ENCODE assay signal across 13 mouse cellular contexts in the genomic region with DNA sequence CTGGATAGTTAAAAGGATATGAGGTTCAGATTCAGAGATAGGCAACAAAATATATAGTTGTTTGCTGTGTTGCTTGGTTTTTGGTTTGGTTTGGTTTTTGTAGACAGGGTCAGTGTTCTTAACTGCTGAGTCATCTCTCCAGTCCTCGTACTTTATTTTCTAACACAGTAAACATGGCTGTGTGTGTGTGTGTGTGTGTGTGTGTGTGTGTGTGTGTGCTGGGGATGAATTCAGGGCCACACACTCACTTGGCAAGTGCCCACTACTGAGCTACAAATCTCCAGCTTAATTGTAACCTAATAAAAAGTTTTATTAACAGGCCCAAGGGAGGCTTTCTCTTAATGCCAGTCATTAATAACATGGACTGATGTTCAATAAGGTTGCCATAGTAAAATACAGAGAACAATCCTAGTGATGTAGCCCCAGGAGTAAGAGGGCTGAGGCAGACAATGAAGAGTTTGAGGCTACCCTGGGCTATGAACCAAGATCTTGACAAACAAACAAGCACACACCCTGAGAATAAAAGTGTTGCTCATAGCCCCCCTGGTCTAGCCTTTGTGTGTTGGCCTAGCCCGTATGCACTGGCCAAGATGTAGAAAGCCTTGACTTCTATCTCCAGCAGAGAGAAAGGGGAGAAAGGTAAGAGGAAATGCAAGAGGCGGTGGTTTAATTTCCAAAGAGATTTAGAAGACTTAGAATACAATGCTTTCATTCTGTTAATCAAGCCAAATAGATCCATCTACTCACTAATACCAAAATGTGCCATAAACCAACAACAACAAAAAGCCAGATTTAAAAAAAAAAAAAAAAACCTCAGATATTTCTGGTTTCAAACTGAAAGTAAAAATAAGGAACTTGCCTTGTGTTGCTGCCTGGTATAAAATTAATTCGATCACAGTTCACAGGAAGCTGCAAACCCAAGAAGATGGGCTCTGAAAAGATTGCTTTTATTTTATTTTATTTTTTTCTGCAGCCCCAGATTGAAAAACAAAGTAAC. TPM values are rescaled to one million over a fixed set of nuclear protein-coding genes. Genes with fewer than 3 reads are reported as not detected.
A peak's percentile ranks its signal among the peaks of the same experiment; 100 is the strongest.
DNase-seq lines count a peak whose midpoint lies in the region; ATAC-seq and TF ChIP-seq lines count a peak whose summit lies in the region.
"Had no signal": no experiment of that assay in that cellular context is flagged by ENCODE, and none has a peak within 500 bp of the region (broad histone marks: within the 10 kb centered on the region; RNA-seq: fewer than 3 reads in every experiment).

No protein-coding gene starts in this region.

- no peaks in the 10 kb centered on the region for H3K36me3 ChIP-seq in neural tube, embryonic 13.5 days
- H3K36me3 ChIP-seq: heart, embryonic 13.5 days; intestine, embryonic 15.5 days; liver, embryonic 12.5 days had no signal

- no peak for TF ChIP-seq CTCF in layer of hippocampus, adult 2 months (conservative IDR thresholded peaks at IDR 0.05)

- H3K27me3 ChIP-seq in neural tube, embryonic 13.5 days, result 0 out of 2 replicates have a peak, but pooled peaks cover 5% of the 10 kb centered on the region
- H3K27me3 ChIP-seq: intestine, embryonic 15.5 days had no signal

- no peak overlapping the region for H3K4me3 ChIP-seq in layer of hippocampus, adult 2 months
- H3K4me3 ChIP-seq in neural tube, embryonic 13.5 days, result no peak overlapping the region
- H3K4me3 ChIP-seq: heart, embryonic 13.5 days; intestine, embryonic 15.5 days; liver, embryonic 12.5 days; myocyte had no signal

- H3K27ac ChIP-seq in layer of hippocampus, adult 2 months, result 0 out of 2 replicates have a peak overlapping the region, but pooled peaks have one; percentile 29
- no peak overlapping the region for H3K27ac ChIP-seq in neural tube, embryonic 13.5 days (replicated peaks)
- H3K27ac ChIP-seq: heart, embryonic 13.5 days; intestine, embryonic 15.5 days; liver, embryonic 12.5 days had no signal

- DNase-seq in adrenal gland, postnatal 14 days, result peak; percentile 73
- no peak for DNase-seq in adrenal gland, adult 8-10 months
- DNase-seq in layer of hippocampus, adult 2 months (ENCODE audit: low spot score in 2 of 2), result no peak
- no peak for DNase-seq in layer of hippocampus, postnatal 25 days (ENCODE audit: extremely low spot score in 1 of 2, low spot score in 1 of 2)
- DNase-seq in adrenal gland, postnatal 25 days, result peak; percentile 46
- DNase-seq in cerebellum, adult 9-10 months, result no peak
- no peak for DNase-seq in T-cell, adult 2 months (ENCODE audit: low spot score)

- no peak overlapping the region for H3K9ac ChIP-seq in neural tube, embryonic 13.5 days
- H3K9ac ChIP-seq: heart, embryonic 13.5 days; intestine, embryonic 15.5 days; liver, embryonic 12.5 days had no signal

- H3K4me1 ChIP-seq in neural tube, embryonic 13.5 days (replicated peaks), result 0 out of 2 replicates have a peak, but pooled peaks cover 8% of the 10 kb centered on the region
- H3K4me1 ChIP-seq: heart, embryonic 13.5 days; intestine, embryonic 15.5 days; liver, embryonic 12.5 days had no signal

- no peak overlapping the region for H3K4me2 ChIP-seq in neural tube, embryonic 13.5 days
- H3K4me2 ChIP-seq: heart, embryonic 13.5 days; intestine, embryonic 15.5 days; liver, embryonic 12.5 days had no signal

- no peaks in the 10 kb centered on the region for H3K9me3 ChIP-seq in neural tube, embryonic 13.5 days
- H3K9me3 ChIP-seq: heart, embryonic 13.5 days; intestine, embryonic 15.5 days; liver, embryonic 12.5 days had no signal

- 60% methylated on average over 4 of the region's 4 CpGs for WGBS in neural tube, embryonic 13.5 days

- peak; percentile 88 for ATAC-seq in neural tube, embryonic 13.5 days (ENCODE audit: low read depth)
- ATAC-seq: intestine, embryonic 15.5 days; liver, embryonic 12.5 days had no signal

RNA-seq across cellular contexts. Expression of a gene that starts 9.4 kb away (rescaled TPM):
- total RNA-seq in adrenal gland, postnatal 14 days (2021), result 81.0 and 86.9 TPM in 2 replicates
- total RNA-seq in adrenal gland, adult 8-10 months (2022), result 100 to 1,000 TPM; 191 to 242 (median 213) TPM
- total RNA-seq in layer of hippocampus, adult 2 months (2021), result 10 to 100 TPM; 18.7 to 19.5 TPM
- total RNA-seq in layer of hippocampus, postnatal 25 days (2021), result 10 to 100 TPM; 15.3 to 20.4 TPM
- 120 and 121 TPM in 2 replicates for total RNA-seq in adrenal gland, postnatal 25 days (2021)
- polyA plus RNA-seq in neural tube, embryonic 13.5 days (2015; fragmentation: Nextera tagmentation; extraction: Ambion mirVana), result 2.0 and 2.2 TPM in 2 replicates

RNA-seq across cellular contexts. Expression of a gene that starts 18.5 kb away (rescaled TPM):
- 111 and 121 TPM in 2 replicates for total RNA-seq in adrenal gland, postnatal 14 days (2021)
- total RNA-seq in adrenal gland, adult 8-10 months (2022), result 100 to 1,000 TPM in 2 of 4 experiments, 10 to 100 TPM in 2; 91.8 to 129 (median 106) TPM
- total RNA-seq in layer of hippocampus, adult 2 months (2021), result 10 to 100 TPM; 74.8 to 75.8 TPM
- total RNA-seq in layer of hippocampus, postnatal 25 days (2021), result 10 to 100 TPM; 71.6 to 79.1 TPM
- 90.9 and 112 TPM in 2 replicates for total RNA-seq in adrenal gland, postnatal 25 days (2021)
- 169 and 170 TPM in 2 replicates for polyA plus RNA-seq in neural tube, embryonic 13.5 days (2015; fragmentation: Nextera tagmentation; extraction: Ambion mirVana)

RNA-seq across cellular contexts. Expression of a gene that starts 42.5 kb away (rescaled TPM):
- 83.5 and 84.1 TPM in 2 replicates for total RNA-seq in adrenal gland, postnatal 14 days (2021)
- 10 to 100 TPM; 71.9 to 79.9 (median 77.6) TPM for total RNA-seq in adrenal gland, adult 8-10 months (2022)
- total RNA-seq in layer of hippocampus, adult 2 months (2021), result 10 to 100 TPM; 60.8 to 66.0 TPM
- 10 to 100 TPM; 72.9 to 80.1 TPM for total RNA-seq in layer of hippocampus, postnatal 25 days (2021)
- 74.4 and 84.2 TPM in 2 replicates for total RNA-seq in adrenal gland, postnatal 25 days (2021)
- polyA plus RNA-seq in neural tube, embryonic 13.5 days (2015; fragmentation: Nextera tagmentation; extraction: Ambion mirVana), result 144 and 147 TPM in 2 replicates

RNA-seq across cellular contexts. Expression of a gene that starts 42.7 kb away (rescaled TPM):
- 1.9 and 3.3 TPM in 2 replicates for total RNA-seq in adrenal gland, postnatal 14 days (2021)
- 1 to 10 TPM in 1 of 4 experiments, under 1 TPM in 2, not detected in 1; 0.42 to 1.2 (median 0.62) TPM for total RNA-seq in adrenal gland, adult 8-10 months (2022)
- under 1 TPM; 0.27 to 0.41 TPM for total RNA-seq in layer of hippocampus, adult 2 months (2021)
- total RNA-seq in layer of hippocampus, postnatal 25 days (2021), result under 1 TPM; 0.28 to 0.44 TPM
- 0.85 and 2.1 TPM in 2 replicates for total RNA-seq in adrenal gland, postnatal 25 days (2021)
- polyA plus RNA-seq in neural tube, embryonic 13.5 days (2015; fragmentation: Nextera tagmentation; extraction: Ambion mirVana), result 5.0 and 5.2 TPM in 2 replicates
- total RNA-seq: gastrocnemius, adult 18-20 months had no signal

RNA-seq across cellular contexts. Expression of a gene that starts 46.2 kb away (rescaled TPM):
- total RNA-seq in adrenal gland, postnatal 14 days (2021), result 0.30 TPM in 1 of 2 replicates, not detected in the other
- total RNA-seq in adrenal gland, adult 8-10 months (2022), result under 1 TPM in 1 of 4 experiments, not detected in 3; 0.21 TPM
- total RNA-seq in layer of hippocampus, adult 2 months (2021), result under 1 TPM; 0.28 to 0.49 TPM
- under 1 TPM; 0.62 to 0.70 TPM for total RNA-seq in layer of hippocampus, postnatal 25 days (2021)
- not detected in 2 replicates for total RNA-seq in adrenal gland, postnatal 25 days (2021)
- polyA plus RNA-seq in neural tube, embryonic 13.5 days (2015; fragmentation: Nextera tagmentation; extraction: Ambion mirVana), result 0.45 and 1.7 TPM in 2 replicates
- polyA plus RNA-seq: liver, embryonic 12.5 days had no signal

Comparison
In these comparisons a context has a peak if more than half of its experiments do, and no peak if none do; other contexts are left out.
1. DNase-seq: peak in adrenal gland, postnatal 14 days (single experiment) and adrenal gland, postnatal 25 days (single experiment); none in adrenal gland, adult 8-10 months (single experiment), layer of hippocampus, adult 2 months (0 of 2), layer of hippocampus, postnatal 25 days (0 of 2), cerebellum, adult 9-10 months (single experiment) and T-cell, adult 2 months (single experiment).